Mouse (Mus musculus): ENCODE measurements at regions not wholly inside any gene's neighbourhood (a gene's known extent, or its start where the extent isn't known, plus 50 kb on each side); places are given as distances from the start of the nearest gene placed in this dataset.

DNA sequence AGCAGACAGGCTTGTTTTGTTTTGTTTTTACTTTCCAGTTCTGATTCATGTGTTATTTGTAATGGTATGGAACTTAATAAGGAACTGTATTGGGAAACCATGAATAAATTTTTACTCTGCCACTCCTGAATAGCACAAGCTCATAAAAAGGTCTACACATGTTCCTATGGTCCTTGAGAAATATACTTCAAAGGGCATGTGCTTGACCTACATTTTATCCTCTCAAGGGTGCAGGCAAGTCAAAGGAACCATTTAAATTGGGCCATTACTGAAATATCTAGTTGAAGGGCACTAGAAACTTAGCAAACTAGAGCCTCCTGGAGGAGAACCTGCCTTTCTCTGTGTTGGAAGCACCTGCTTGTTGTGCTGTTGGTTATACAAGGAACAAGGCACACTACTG, 393.8 kb upstream of the Sphkap start:
- TF ChIP-seq CTCF (IDR thresholded peaks at IDR 0.05; ENCODE audit: insufficient read depth, low read length) (no peak), POLR2A (IDR thresholded peaks at IDR 0.05; ENCODE audit: borderline replicate concordance, extremely low read depth, low read depth, low read length) (no peak)
- H3K4me1 ChIP-seq (ENCODE audit: control insufficient read depth, insufficient read depth, low read length), result no peaks in the 10 kb centered on the region
- DNase-seq, result no peak
- H3K4me3 ChIP-seq (replicated peaks; ENCODE audit: extremely low read depth, low read depth, low read length), result no peak overlapping the region

GRCm38 (mm10) chr1:83796961-83797891, 389.2 kb upstream of the Sphkap start:
- Histone ChIP-seq H3K4me1 (ENCODE audit: control insufficient read depth, insufficient read depth, low read length) (no peaks in the 10 kb centered on the region), H3K4me3 (replicated peaks; ENCODE audit: extremely low read depth, low read depth, low read length) (no peak overlapping the region)
- 52% methylated on average over 7 of the region's 7 CpGs for WGBS
- TF ChIP-seq POLR2A (IDR thresholded peaks at IDR 0.05; ENCODE audit: borderline replicate concordance, extremely low read depth, low read depth, low read length) (no peak), CTCF (IDR thresholded peaks at IDR 0.05; ENCODE audit: insufficient read depth, low read length) (no peak)
- peak; percentile 2 for DNase-seq

DNA sequence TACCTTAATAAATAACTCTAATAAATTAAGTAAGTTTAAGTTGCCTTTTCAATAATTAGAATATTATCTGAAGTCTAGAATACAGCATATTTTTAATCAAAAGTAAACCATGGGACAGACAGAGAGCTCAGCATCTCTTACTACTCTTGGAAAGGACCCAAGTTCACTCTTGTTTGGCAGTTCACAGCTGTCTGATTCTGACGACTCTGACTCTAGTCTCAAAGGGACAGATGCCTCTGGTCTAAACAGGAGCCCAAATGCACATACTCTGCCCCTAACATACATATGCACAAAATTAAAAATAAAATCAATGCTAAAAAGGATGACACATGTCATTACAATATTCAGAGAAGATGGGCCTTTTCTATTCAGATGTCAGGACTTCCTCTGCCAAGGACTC, 369.2 kb upstream of the Sphkap start:
- Histone ChIP-seq H3K4me1 (ENCODE audit: control insufficient read depth, insufficient read depth, low read length) (no peaks in the 10 kb centered on the region), H3K4me3 (replicated peaks; ENCODE audit: extremely low read depth, low read depth, low read length) (no peak overlapping the region)
- DNase-seq, result no peak
- TF ChIP-seq CTCF (IDR thresholded peaks at IDR 0.05; ENCODE audit: insufficient read depth, low read length), result no peak
- no peak for TF ChIP-seq POLR2A (IDR thresholded peaks at IDR 0.05; ENCODE audit: borderline replicate concordance, extremely low read depth, low read depth, low read length)
- WGBS, result 51% methylated on average over 1 of the region's 1 CpGs

- WGBS, result 55% methylated on average over 3 of the region's 3 CpGs
- Histone ChIP-seq H3K4me3 (replicated peaks; ENCODE audit: extremely low read depth, low read depth, low read length) (no peak overlapping the region), H3K4me1 (ENCODE audit: control insufficient read depth, insufficient read depth, low read length) (no peaks in the 10 kb centered on the region)
- TF ChIP-seq POLR2A (IDR thresholded peaks at IDR 0.05; ENCODE audit: borderline replicate concordance, extremely low read depth, low read depth, low read length) (no peak), CTCF (IDR thresholded peaks at IDR 0.05; ENCODE audit: insufficient read depth, low read length) (no peak)
- no peak for DNase-seq
Observed at GRCm38 (mm10) chr1:83771160-83771559, 363.2 kb upstream of the Sphkap start.

DNA sequence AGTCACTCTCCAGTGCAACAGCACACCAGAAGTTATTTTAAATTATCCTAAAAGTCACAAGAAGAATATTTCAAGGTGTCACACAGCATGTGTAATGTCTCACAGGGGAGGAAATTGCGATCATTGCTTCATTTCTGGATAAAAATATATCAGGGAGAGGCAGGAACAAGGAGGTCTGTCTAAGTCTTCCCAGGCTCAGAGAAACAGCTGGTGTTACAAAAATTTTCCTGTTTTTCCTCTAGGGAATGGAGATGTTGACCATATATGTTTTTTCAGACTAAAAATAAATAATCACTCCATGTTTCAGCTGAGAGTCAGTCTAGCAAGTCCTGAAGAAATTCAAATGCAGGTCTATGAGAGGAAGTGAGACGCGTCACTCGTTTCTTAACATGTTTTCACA, 353.5 kb upstream of the Sphkap start:
- Histone ChIP-seq H3K4me1 (ENCODE audit: control insufficient read depth, insufficient read depth, low read length) (no peaks in the 10 kb centered on the region), H3K4me3 (replicated peaks; ENCODE audit: extremely low read depth, low read depth, low read length) (no peak overlapping the region)
- 66% methylated on average over 4 of the region's 4 CpGs for WGBS
- no peak for DNase-seq
- TF ChIP-seq POLR2A (IDR thresholded peaks at IDR 0.05; ENCODE audit: borderline replicate concordance, extremely low read depth, low read depth, low read length), result no peak
- no peak for TF ChIP-seq CTCF (IDR thresholded peaks at IDR 0.05; ENCODE audit: insufficient read depth, low read length)

DNA sequence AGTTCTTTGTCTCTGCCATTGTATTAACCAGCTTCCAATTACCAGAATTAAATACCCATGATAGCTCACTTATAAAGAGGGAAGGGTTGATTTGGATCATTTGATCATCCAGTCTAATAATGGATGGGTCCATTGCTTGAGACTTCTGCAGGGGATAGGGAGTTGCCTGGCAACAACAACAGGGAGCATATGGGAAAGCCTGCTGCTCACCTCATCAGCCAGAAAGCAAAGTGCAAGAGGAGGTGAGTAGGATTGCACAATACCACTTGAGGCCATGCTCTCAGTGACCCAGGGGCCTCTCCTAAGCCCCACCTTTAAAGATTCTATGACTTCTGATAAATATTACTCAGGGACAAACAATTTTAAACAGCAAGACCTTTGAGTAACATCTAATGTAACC, 348.9 kb upstream of the Sphkap start:
- TF ChIP-seq CTCF (IDR thresholded peaks at IDR 0.05; ENCODE audit: insufficient read depth, low read length) (no peak), POLR2A (IDR thresholded peaks at IDR 0.05; ENCODE audit: borderline replicate concordance, extremely low read depth, low read depth, low read length) (no peak)
- H3K4me3 ChIP-seq (replicated peaks; ENCODE audit: extremely low read depth, low read depth, low read length), result no peak overlapping the region
- no peak for DNase-seq
- no peaks in the 10 kb centered on the region for H3K4me1 ChIP-seq (ENCODE audit: control insufficient read depth, insufficient read depth, low read length)

DNA sequence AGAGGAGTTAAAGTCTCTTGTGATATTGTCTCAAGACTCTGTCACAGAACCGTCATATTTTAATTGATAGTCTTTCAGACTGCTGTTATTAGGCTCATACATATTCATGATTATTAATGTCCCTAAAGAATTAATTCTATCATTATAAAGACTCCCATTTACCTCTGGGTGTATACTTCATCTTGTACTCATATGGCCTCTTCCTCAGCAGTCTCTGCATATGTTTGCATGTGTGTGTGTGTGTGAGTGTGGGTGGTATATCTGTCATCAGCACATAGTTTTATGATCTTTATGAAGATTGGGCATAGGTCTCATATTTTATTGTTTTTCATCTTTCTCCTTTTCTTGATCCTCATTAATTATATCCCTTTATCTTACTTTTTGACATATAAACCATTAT, 347.3 kb upstream of the Sphkap start:
- whole genome bisulfite sequencing, result 85% methylated on average over 1 of the region's 1 CpGs
- no peaks in the 10 kb centered on the region for H3K4me1 ChIP-seq (ENCODE audit: control insufficient read depth, insufficient read depth, low read length)

DNA sequence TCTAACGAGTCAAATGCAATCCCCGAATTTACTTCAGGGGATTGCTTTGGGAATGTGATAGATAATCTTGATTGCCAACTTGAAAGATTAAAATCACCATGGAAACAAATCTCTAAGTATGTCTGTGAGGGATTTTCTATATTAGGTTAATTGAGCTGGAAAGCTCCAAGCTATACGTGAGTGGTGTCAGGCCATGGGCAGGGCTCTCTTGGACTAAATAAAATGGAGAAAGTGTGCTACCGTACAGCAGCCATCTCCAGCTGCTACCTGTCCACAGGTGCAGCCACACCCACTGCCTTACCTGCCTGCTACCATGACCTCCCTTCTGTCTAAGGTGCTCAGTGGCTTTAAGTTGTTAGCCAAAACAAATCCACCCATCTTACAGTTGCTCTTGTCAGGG, 345.0 kb upstream of the Sphkap start:
- TF ChIP-seq CTCF (IDR thresholded peaks at IDR 0.05; ENCODE audit: insufficient read depth, low read length) (no peak), POLR2A (IDR thresholded peaks at IDR 0.05; ENCODE audit: borderline replicate concordance, extremely low read depth, low read depth, low read length) (no peak)
- no peaks in the 10 kb centered on the region for H3K4me1 ChIP-seq (ENCODE audit: control insufficient read depth, insufficient read depth, low read length)
- DNase-seq, result no peak
- 74% methylated on average over 4 of the region's 4 CpGs for WGBS
- H3K4me3 ChIP-seq (replicated peaks; ENCODE audit: extremely low read depth, low read depth, low read length), result no peak overlapping the region

More for the DNA sequence above, 347.3 kb upstream of the Sphkap start:
- TF ChIP-seq POLR2A (IDR thresholded peaks at IDR 0.05; ENCODE audit: borderline replicate concordance, extremely low read depth, low read depth, low read length) (no peak), CTCF (IDR thresholded peaks at IDR 0.05; ENCODE audit: insufficient read depth, low read length) (no peak)
- no peak overlapping the region for H3K4me3 ChIP-seq (replicated peaks; ENCODE audit: extremely low read depth, low read depth, low read length)
- no peak for DNase-seq

GRCm38 (mm10) chr1:83748974-83749373, 341.0 kb upstream of the Sphkap start:
- 72% methylated on average over 4 of the region's 4 CpGs for WGBS
- H3K4me3 ChIP-seq (replicated peaks; ENCODE audit: extremely low read depth, low read depth, low read length), result no peak overlapping the region
- TF ChIP-seq CTCF (IDR thresholded peaks at IDR 0.05; ENCODE audit: insufficient read depth, low read length) (no peak), POLR2A (IDR thresholded peaks at IDR 0.05; ENCODE audit: borderline replicate concordance, extremely low read depth, low read depth, low read length) (no peak)
- DNase-seq, result no peak
- H3K4me1 ChIP-seq (ENCODE audit: control insufficient read depth, insufficient read depth, low read length), result no peaks in the 10 kb centered on the region

DNA sequence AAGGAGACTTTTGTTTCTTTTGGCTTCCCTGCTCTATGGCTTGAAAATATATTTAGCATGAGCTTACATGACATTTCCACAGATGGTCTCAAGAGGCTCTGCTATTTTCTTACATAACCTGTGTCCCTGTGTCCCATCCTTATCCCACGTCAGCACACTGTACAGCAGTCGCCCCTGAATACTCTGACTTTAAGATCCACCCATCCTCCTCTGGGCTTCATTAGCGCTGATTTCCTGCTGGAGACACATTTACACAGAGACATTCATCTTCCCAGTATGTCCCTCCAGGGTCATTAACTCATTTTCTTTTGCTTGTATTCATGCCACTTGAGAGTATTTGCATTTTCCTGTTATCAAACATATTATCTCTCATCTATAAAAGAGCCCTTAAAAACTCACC, 340.1 kb upstream of the Sphkap start:
- DNase-seq, result no peak
- WGBS, result 67% methylated on average over 3 of the region's 3 CpGs
- TF ChIP-seq CTCF (IDR thresholded peaks at IDR 0.05; ENCODE audit: insufficient read depth, low read length) (no peak), POLR2A (IDR thresholded peaks at IDR 0.05; ENCODE audit: borderline replicate concordance, extremely low read depth, low read depth, low read length) (no peak)
- H3K4me3 ChIP-seq (replicated peaks; ENCODE audit: extremely low read depth, low read depth, low read length), result no peak overlapping the region
- H3K4me1 ChIP-seq (ENCODE audit: control insufficient read depth, insufficient read depth, low read length), result no peaks in the 10 kb centered on the region
